Comparison of ENCODE assay signal across 20 mouse cellular contexts in genomic region chr8:3222636-3222965, GRCm38 (mm10). TPM values are rescaled to one million over a fixed set of nuclear protein-coding genes. Genes with fewer than 3 reads are reported as not detected.
DNase-seq lines count a peak whose midpoint lies in the region; ATAC-seq and TF ChIP-seq lines count a peak whose summit lies in the region.
"Had no signal": no experiment of that assay in that cellular context is flagged by ENCODE, and none has a peak within 500 bp of the region (broad histone marks: within the 10 kb centered on the region; RNA-seq: fewer than 3 reads in every experiment).

No protein-coding gene starts in this region.

- DNase-seq in heart, adult 2 months = no peak
- DNase-seq in heart, adult 9 months (ENCODE audit: low spot score in 2 of 2) = no peak
- no peak for DNase-seq in liver, postnatal 0 days
- DNase-seq in right cerebral cortex, postnatal 14 days = no peak
- DNase-seq: adrenal gland, postnatal 14 days; cerebellum, adult 11-12 months; cerebellum, adult 9-10 months; cerebellum, postnatal 25 days; gastrocnemius, postnatal 10 days had no signal

- H3K9me3 ChIP-seq in intestine, embryonic 15.5 days = no peaks in the 10 kb centered on the region
- no peaks in the 10 kb centered on the region for H3K9me3 ChIP-seq in intestine, postnatal 0 days (ENCODE audit: control insufficient read depth)
- no peaks in the 10 kb centered on the region for H3K9me3 ChIP-seq in megakaryocyte, embryonic 14.5 days
- no peaks in the 10 kb centered on the region for H3K9me3 ChIP-seq in liver, postnatal 0 days (ENCODE audit: low read length)
- H3K9me3 ChIP-seq: embryonic facial prominence, embryonic 12.5 days; forebrain, embryonic 15.5 days; heart, embryonic 15.5 days; hindbrain, embryonic 10.5 days had no signal

- no peaks in the 10 kb centered on the region; the same call in 1 of the 2 replicates for H3K79me2 ChIP-seq in heart, adult 2 months (replicated peaks; ENCODE audit: control insufficient read depth, insufficient read depth, low read length)

- no peak overlapping the region for H3K9ac ChIP-seq in heart, adult 2 months (ENCODE audit: low read depth, low read length)
- H3K9ac ChIP-seq in intestine, embryonic 15.5 days = no peak overlapping the region
- H3K9ac ChIP-seq in intestine, postnatal 0 days (ENCODE audit: low read depth, low read length) = no peak overlapping the region
- no peak overlapping the region for H3K9ac ChIP-seq in liver, postnatal 0 days (replicated peaks)
- H3K9ac ChIP-seq: embryonic facial prominence, embryonic 12.5 days; heart, embryonic 15.5 days had no signal

- H3K4me1 ChIP-seq in heart, adult 2 months (ENCODE audit: control insufficient read depth, insufficient read depth, low read length) = peaks cover 23% of the 10 kb centered on the region
- H3K4me1 ChIP-seq in intestine, embryonic 15.5 days (replicated peaks) = peaks cover 18% of the 10 kb centered on the region; the same call in 1 of the 2 replicates
- peaks cover 4% of the 10 kb centered on the region for H3K4me1 ChIP-seq in intestine, postnatal 0 days (replicated peaks; ENCODE audit: control insufficient read depth, insufficient read depth, low read length)
- peaks cover 88% of the 10 kb centered on the region for H3K4me1 ChIP-seq in megakaryocyte, embryonic 14.5 days
- H3K4me1 ChIP-seq in liver, postnatal 0 days (ENCODE audit: insufficient read depth) = peaks cover 46% of the 10 kb centered on the region

- H3K27me3 ChIP-seq in heart, adult 2 months (ENCODE audit: control insufficient read depth, insufficient read depth, low read length) = no peaks in the 10 kb centered on the region
- H3K27me3 ChIP-seq in intestine, embryonic 15.5 days (replicated peaks) = no peaks in the 10 kb centered on the region
- H3K27me3 ChIP-seq in intestine, postnatal 0 days (replicated peaks; ENCODE audit: control insufficient read depth, insufficient read depth, low read length) = no peaks in the 10 kb centered on the region
- H3K27me3 ChIP-seq in megakaryocyte, embryonic 14.5 days (replicated peaks) = no peaks in the 10 kb centered on the region
- no peaks in the 10 kb centered on the region for H3K27me3 ChIP-seq in liver, postnatal 0 days (ENCODE audit: insufficient read depth, low read length)
- H3K27me3 ChIP-seq: CH12.LX; embryonic facial prominence, embryonic 12.5 days; forebrain, embryonic 15.5 days; heart, embryonic 15.5 days; Patski had no signal

- intact Hi-C loops in heart, adult 2 months (cut with DNase I) = loop anchor here (5.0 kb wide), 2 partner anchors 35 to 295 kb away; partner anchors contain the start of gene Pnpla6

- peak overlapping the region; percentile 42 for H3K27ac ChIP-seq in heart, adult 2 months
- 0 out of 2 replicates have a peak overlapping the region, but pooled peaks have one; percentile 14 for H3K27ac ChIP-seq in intestine, embryonic 15.5 days
- H3K27ac ChIP-seq in intestine, postnatal 0 days (ENCODE audit: low read depth, low read length) = no peak overlapping the region
- peak overlapping the region; percentile 50; the same call in 1 of the 2 replicates for H3K27ac ChIP-seq in liver, postnatal 0 days (ENCODE audit: low read depth)
- H3K27ac ChIP-seq: embryonic facial prominence, embryonic 12.5 days had no signal

- TF ChIP-seq POLR2A in heart, adult 2 months (IDR thresholded peaks at IDR 0.05; ENCODE audit: insufficient read depth, low read depth, low read length) = no peak

- no peak for TF ChIP-seq EP300 in heart, adult 2 months (IDR thresholded peaks at IDR 0.05; ENCODE audit: insufficient read depth, low read depth, low read length)
- no peak for TF ChIP-seq EP300 in liver, postnatal 0 days (IDR thresholded peaks at IDR 0.05; ENCODE audit: low read depth)

- H3K4me3 ChIP-seq in heart, adult 2 months = no peak overlapping the region
- H3K4me3 ChIP-seq in intestine, embryonic 15.5 days (replicated peaks) = no peak overlapping the region
- no peak overlapping the region for H3K4me3 ChIP-seq in intestine, postnatal 0 days (ENCODE audit: low read depth, low read length)
- H3K4me3 ChIP-seq in megakaryocyte, embryonic 14.5 days (replicated peaks) = peak overlapping the region; percentile 69
- no peak overlapping the region for H3K4me3 ChIP-seq in liver, postnatal 0 days (ENCODE audit: low read depth, low read length)

- no peak overlapping the region for H3K4me2 ChIP-seq in intestine, embryonic 15.5 days (replicated peaks)
- no peak overlapping the region for H3K4me2 ChIP-seq in intestine, postnatal 0 days (replicated peaks; ENCODE audit: low read depth)
- H3K4me2 ChIP-seq in liver, postnatal 0 days (ENCODE audit: low read depth, low read length) = no peak overlapping the region

- H3K36me3 ChIP-seq in heart, adult 2 months (ENCODE audit: control insufficient read depth, insufficient read depth, low read length) = peaks cover 15% of the 10 kb centered on the region
- no peaks in the 10 kb centered on the region for H3K36me3 ChIP-seq in intestine, embryonic 15.5 days
- H3K36me3 ChIP-seq in intestine, postnatal 0 days (ENCODE audit: control insufficient read depth, insufficient read depth) = no peaks in the 10 kb centered on the region
- H3K36me3 ChIP-seq in megakaryocyte, embryonic 14.5 days (replicated peaks; ENCODE audit: low read length) = peaks cover 14% of the 10 kb centered on the region
- H3K36me3 ChIP-seq in liver, postnatal 0 days (replicated peaks; ENCODE audit: insufficient read depth, low read length) = no peaks in the 10 kb centered on the region
- H3K36me3 ChIP-seq: embryonic facial prominence, embryonic 12.5 days; forebrain, embryonic 15.5 days; heart, embryonic 15.5 days; hindbrain, embryonic 10.5 days had no signal

- ATAC-seq in intestine, embryonic 15.5 days = no peak
- ATAC-seq in intestine, postnatal 0 days = no peak
- no peak for ATAC-seq in megakaryocyte, adult 5-6 weeks (ENCODE audit: poor library complexity, severe bottlenecking)
- no peak for ATAC-seq in liver, postnatal 0 days
- ATAC-seq: activated CD4-positive, CD25-positive, alpha-beta regulatory T cell, adult 4 months; forebrain, embryonic 15.5 days; Patski had no signal

- TF ChIP-seq CTCF in heart, adult 2 months (IDR thresholded peaks at IDR 0.05) = no peak
- no peak for TF ChIP-seq CTCF in intestine, postnatal 0 days (IDR thresholded peaks at IDR 0.05; ENCODE audit: low read depth)
- no peak for TF ChIP-seq CTCF in liver, postnatal 0 days (IDR thresholded peaks at IDR 0.05; ENCODE audit: low read depth)

RNA-seq across cellular contexts. Expression of gene Insr, which starts 56.8 kb away (rescaled TPM):
- total RNA-seq in heart, adult 2 months (2021) = 100 to 1,000 TPM; 112 to 145 TPM
- 24.6 and 42.3 TPM in 2 replicates for polyA plus RNA-seq in heart, adult 2 months (2012; rRNA removed)
- 31.8 and 38.6 TPM in 2 replicates for polyA plus RNA-seq in intestine, embryonic 15.5 days (2015; fragmentation: Nextera tagmentation; extraction: Ambion mirVana)
- 20.7 and 21.3 TPM in 2 replicates for polyA plus RNA-seq in intestine, postnatal 0 days (2015; fragmentation: Nextera tagmentation; extraction: Ambion mirVana)
- polyA plus RNA-seq in megakaryocyte, embryonic 14.5 days (2012; ENCODE audit: insufficient read depth, low replicate concordance) = 0.17 and 0.75 TPM in 2 replicates
- total RNA-seq in megakaryocyte, adult 5-6 weeks (2015) = 23.7 and 24.8 TPM in 2 replicates
- 13.5 and 18.1 TPM in 2 replicates for total RNA-seq in megakaryocyte, adult 5-6 weeks (2017)
- polyA plus RNA-seq in liver, postnatal 0 days (2015; fragmentation: Nextera tagmentation; extraction: Ambion mirVana) = 28.9 and 31.3 TPM in 2 replicates

Comparison
In these comparisons a context has a peak if more than half of its experiments do, and no peak if none do; other contexts are left out.
1. RNA of gene Insr, which starts 56.8 kb away (polyA plus RNA-seq): 31.8 to 38.6 TPM in intestine, embryonic 15.5 days, 28.9 to 31.3 TPM in liver, postnatal 0 days, 24.6 to 42.3 TPM in heart, adult 2 months and 20.7 to 21.3 TPM in intestine, postnatal 0 days; 0.17 to 0.75 TPM in megakaryocyte, embryonic 14.5 days; every median in the first group is over 10 times any median in the second.